Mouse (Mus musculus) spleen, adult 2 months (tissue): Measurements from ENCODE around the gene Gm382. TPM values are rescaled to one million over a fixed set of nuclear protein-coding genes. Genes with fewer than 3 reads are reported as not detected.

Experiments used
- DNase-seq, 2 experiments: peaks; one replicate each; pipeline versions ENCODE4 v3.0.0 to v3.0.0-alpha.2; 2012 to 2021; ENCODE audit warnings: low spot score in 2 of 2, low read depth in 1 of 2
- H3K27ac ChIP-seq: fragments of 200-500 bp; 2 replicates; pipeline ENCODE4 v1.5.1; 2012; ENCODE audit warnings: low read length, inconsistent platforms; ENCODE audit not compliant: insufficient read depth
- H3K27me3 ChIP-seq: fragments of 200-500 bp; 2 replicates; pipeline ENCODE4 v1.6.1; 2012; ENCODE audit warnings: mild to moderate bottlenecking, moderate library complexity, low read length, inconsistent platforms; ENCODE audit not compliant: control insufficient read depth, insufficient read depth
- H3K36me3 ChIP-seq: fragments of 200-500 bp; 2 replicates; pipeline ENCODE4 v1.6.1; 2012; ENCODE audit warnings: mild to moderate bottlenecking, low read length, inconsistent platforms; ENCODE audit not compliant: control insufficient read depth, insufficient read depth
- H3K4me1 ChIP-seq: fragments of 200-500 bp; 2 replicates; pipeline ENCODE4 v1.6.1; 2011; ENCODE audit warnings: inconsistent platforms; ENCODE audit not compliant: control insufficient read depth, insufficient read depth, insufficient read length
- H3K4me3 ChIP-seq: fragments of 200-500 bp; 2 replicates; pipeline ENCODE4 v1.5.1; 2011; ENCODE audit warnings: mild to moderate bottlenecking, inconsistent platforms; ENCODE audit not compliant: insufficient read depth, insufficient read length; ENCODE audit errors: extremely low read depth
- CTCF ChIP-seq: fragments of 200-500 bp; IDR thresholded peaks from 2 replicates; pipeline ENCODE4 v1.5.1; 2011; ENCODE audit warnings: mild to moderate bottlenecking, inconsistent platforms; ENCODE audit not compliant: insufficient read depth, insufficient read length, insufficient replicate concordance; ENCODE audit errors: extremely low read depth
- POLR2A ChIP-seq: fragments of 200-500 bp; IDR thresholded peaks from 2 replicates; pipeline ENCODE4 v1.6.1; 2011; ENCODE audit warnings: low read depth, low read length, inconsistent platforms
- WGBS: fragments of 180-500 bp; shearing (Covaris S2); methylation state at CpG from one replicate; pipeline ENCODE4 v1.1.7; 2018; 5-methylcytosine and 5-hydroxymethylcytosine counted together
- polyA plus RNA-seq: library from polyadenylated mRNA; depleted of rRNA; stranded (reverse); fragments of >200 nt; gene quantifications from 2 replicates; pipeline ENCODE4 v1.2.3, GENCODE M21; 2012; rRNA removed

The Gm382 gene
- polyA plus RNA-seq = not detected in 2 replicates

DNA sequence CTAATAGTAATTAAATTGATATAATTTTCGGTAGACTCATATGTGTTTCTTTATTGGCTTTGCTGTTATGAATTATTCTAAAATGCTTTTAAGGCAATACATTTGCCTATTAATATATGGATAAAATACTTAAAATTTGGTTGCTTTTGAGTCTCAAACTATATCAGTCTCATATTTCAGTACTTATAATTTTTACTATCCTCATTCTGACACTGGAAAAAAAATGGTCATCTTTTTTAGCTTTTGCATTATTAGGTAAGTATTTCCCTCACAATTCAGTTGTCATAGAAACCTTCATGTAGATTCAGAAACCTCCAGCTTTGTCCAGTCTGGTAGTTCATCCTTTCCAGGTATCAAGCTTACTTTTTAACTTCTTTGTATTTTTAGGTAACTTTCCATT lies at the start of gene Gm382:
Gene Gm382 (plus strand): TSS at position 301 of the 400 bp plus-strand sequence.
- H3K36me3 ChIP-seq = no peaks in the 10 kb centered on the region
- TF ChIP-seq POLR2A (no peak), CTCF (no peak)
- H3K4me3 ChIP-seq = no peak within 1 kb of the TSS
- DNase-seq = no peak
- no peaks in the 10 kb centered on the region for H3K27me3 ChIP-seq
- WGBS = 80% methylated on average over 1 of the region's 1 CpGs
- H3K27ac ChIP-seq = no peak within 1 kb of the TSS
- no peaks in the 10 kb centered on the region for H3K4me1 ChIP-seq

DNA sequence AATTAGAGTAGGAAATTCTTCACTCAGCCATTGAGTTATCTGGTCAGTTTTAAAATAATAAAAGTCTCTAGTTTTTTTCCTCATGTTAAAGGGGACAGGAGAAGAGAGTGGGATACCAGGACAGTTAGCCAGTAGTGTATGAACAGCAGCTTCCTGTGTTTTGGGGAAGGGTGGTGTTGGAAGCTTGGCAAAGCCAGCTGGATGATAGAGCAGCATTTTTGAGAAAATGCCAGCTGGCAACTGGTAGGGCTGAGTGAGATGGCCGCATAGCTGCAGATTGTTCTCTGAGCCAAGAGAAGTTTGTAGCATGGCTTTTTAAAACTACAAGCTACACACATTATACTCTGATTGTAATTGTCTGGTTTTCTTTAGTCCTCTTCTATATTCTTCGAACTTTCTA lies 30.4 kb downstream of the Gm382 start:
- Histone ChIP-seq H3K4me1 (no peaks in the 10 kb centered on the region), H3K27me3 (no peaks in the 10 kb centered on the region), H3K27ac (no peak overlapping the region), H3K4me3 (no peak overlapping the region), H3K36me3 (no peaks in the 10 kb centered on the region)
- TF ChIP-seq POLR2A = no peak
- TF ChIP-seq CTCF = no peak
- WGBS = 80% methylated on average over 2 of the region's 2 CpGs
- no peak for DNase-seq

DNA sequence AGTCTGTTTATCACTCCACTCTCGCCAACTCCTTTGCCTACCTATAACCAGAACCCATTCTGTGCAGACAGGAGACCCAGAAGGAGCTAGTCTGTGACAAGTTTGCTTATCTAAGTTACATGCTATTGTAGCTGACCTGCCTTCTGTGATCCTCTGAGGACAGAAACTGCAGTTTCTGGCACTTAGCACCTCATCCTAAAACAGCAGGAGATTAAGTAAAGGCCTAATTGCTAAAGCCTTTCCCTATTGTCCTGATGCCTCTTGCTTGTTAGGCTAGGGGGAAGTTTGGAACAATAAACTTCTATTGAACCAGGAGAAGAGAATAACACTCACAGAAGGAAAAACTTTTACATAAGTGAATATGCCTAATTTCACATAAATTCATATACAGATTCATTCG lies 51.5 kb downstream of the Gm382 start:
- TF ChIP-seq POLR2A = no peak
- no peak for TF ChIP-seq CTCF
- Histone ChIP-seq H3K27ac (no peak overlapping the region), H3K4me1 (no peaks in the 10 kb centered on the region), H3K27me3 (no peaks in the 10 kb centered on the region), H3K4me3 (no peak overlapping the region), H3K36me3 (no peaks in the 10 kb centered on the region)
- DNase-seq = no peak
- WGBS = 78% methylated on average over 2 of the region's 2 CpGs

GRCm38 (mm10) chrX:127093036-127093435 lies 53.3 kb downstream of the Gm382 start:
- no peaks in the 10 kb centered on the region for H3K4me1 ChIP-seq
- H3K27ac ChIP-seq = no peak overlapping the region
- H3K27me3 ChIP-seq = no peaks in the 10 kb centered on the region
- H3K4me3 ChIP-seq = no peak overlapping the region
- no peaks in the 10 kb centered on the region for H3K36me3 ChIP-seq
- no peak for DNase-seq
- TF ChIP-seq CTCF (no peak), POLR2A (no peak)

- TF ChIP-seq CTCF = no peak
- TF ChIP-seq POLR2A = no peak
- WGBS = 91% methylated on average over 3 of the region's 3 CpGs
- no peaks in the 10 kb centered on the region for H3K4me1 ChIP-seq
Measured at GRCm38 (mm10) chrX:127093961-127094360, 54.2 kb downstream of the Gm382 start.

DNA sequence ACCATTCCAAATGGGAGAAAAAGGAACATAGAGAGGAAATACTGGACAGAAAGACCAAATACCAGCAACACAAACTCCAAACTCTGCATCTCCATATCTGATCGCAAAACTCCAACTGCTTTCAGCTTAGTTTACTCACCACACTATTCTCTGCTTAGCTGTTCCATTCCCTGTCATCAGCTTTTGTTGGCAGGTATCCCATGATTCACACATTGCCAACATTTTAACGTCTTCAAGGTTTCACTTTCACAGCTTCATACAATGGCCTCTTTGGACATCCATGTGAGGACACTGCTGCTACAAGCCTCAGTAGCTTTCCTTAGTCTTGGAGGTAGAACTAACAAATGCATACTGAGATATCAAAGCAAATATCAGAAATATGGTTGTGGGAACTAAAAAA lies 64.6 kb downstream of the Gm382 start:
- no peak for DNase-seq
- no peak overlapping the region for H3K27ac ChIP-seq
- TF ChIP-seq POLR2A (no peak), CTCF (no peak)
- H3K27me3 ChIP-seq = no peaks in the 10 kb centered on the region
- 78% methylated on average over 2 of the region's 2 CpGs for WGBS
- H3K36me3 ChIP-seq = no peaks in the 10 kb centered on the region
- H3K4me1 ChIP-seq = no peaks in the 10 kb centered on the region
- no peak overlapping the region for H3K4me3 ChIP-seq

More at GRCm38 (mm10) chrX:127093961-127094360, 54.2 kb downstream of the Gm382 start:
- no peak overlapping the region for H3K27ac ChIP-seq
- no peaks in the 10 kb centered on the region for H3K27me3 ChIP-seq
- H3K36me3 ChIP-seq = no peaks in the 10 kb centered on the region
- no peak for DNase-seq
- H3K4me3 ChIP-seq = no peak overlapping the region

Other genes starting within 250 kb of the Gm382 start
- gene 4932411N23Rik, start 224.1 kb upstream of the Gm382 start, polyA plus RNA-seq = not detected in 2 replicates